Mouse (Mus musculus): ENCODE measurements around the gene Pla2g4d. TPM values are rescaled to one million over a fixed set of nuclear protein-coding genes. Genes with fewer than 3 reads are reported as not detected.

The Pla2g4d gene
- 0.09 TPM for polyA plus RNA-seq (2014; fragmentation: Illumina TruSeq; extraction: RNeasy Lipid Tissue Mini Kit (QIAGEN cat#74804); ENCODE audit: low read depth, low replicate concordance)

DNA sequence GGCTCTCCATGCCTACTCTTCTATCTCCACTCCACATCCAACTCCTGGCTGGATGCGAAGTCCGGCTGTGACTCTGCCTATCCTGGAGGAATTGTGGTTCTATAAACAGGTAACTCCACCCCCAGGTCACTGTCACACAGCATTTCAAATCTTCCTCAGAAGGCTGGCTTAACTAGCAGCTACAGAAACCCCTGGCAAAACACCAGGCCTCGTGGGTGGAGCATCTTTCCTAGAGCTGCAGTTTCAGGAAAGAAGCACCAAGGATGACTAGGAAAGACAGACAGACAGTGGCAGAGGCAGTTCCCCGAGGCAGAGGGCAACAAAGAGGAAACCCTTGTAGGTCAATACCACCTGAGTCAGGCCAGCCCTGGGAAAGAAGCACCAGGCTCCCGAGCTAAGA lies at the start of gene Pla2g4d:
Pla2g4d (minus strand) TSS at position 203 of the 400 bp plus-strand sequence.

DNA sequence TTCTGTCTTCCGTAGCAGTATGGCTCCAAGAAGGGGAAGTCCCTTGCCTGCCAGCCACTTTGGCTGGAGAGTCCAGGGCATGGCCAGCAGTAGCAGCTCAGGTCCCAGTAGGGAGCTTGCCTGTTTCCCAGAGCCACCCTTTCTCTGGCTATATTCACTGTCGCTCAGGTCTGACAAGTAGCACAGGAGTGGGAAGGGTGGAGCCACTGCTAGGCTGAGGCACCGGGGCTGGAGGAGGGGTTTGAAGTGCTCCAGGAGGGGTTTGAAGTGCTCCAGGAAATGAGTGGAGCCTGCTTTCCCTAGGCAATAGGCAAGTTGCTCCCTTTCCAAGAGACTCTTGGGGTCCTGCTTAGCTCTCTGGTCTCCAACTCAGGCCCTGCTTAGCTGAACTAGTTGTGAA lies 25.0 kb upstream of the Pla2g4d start, which contains the start of gene Pla2g4f:
Pla2g4f (minus strand) TSS at position 190 of the 400 bp plus-strand sequence.

DNA sequence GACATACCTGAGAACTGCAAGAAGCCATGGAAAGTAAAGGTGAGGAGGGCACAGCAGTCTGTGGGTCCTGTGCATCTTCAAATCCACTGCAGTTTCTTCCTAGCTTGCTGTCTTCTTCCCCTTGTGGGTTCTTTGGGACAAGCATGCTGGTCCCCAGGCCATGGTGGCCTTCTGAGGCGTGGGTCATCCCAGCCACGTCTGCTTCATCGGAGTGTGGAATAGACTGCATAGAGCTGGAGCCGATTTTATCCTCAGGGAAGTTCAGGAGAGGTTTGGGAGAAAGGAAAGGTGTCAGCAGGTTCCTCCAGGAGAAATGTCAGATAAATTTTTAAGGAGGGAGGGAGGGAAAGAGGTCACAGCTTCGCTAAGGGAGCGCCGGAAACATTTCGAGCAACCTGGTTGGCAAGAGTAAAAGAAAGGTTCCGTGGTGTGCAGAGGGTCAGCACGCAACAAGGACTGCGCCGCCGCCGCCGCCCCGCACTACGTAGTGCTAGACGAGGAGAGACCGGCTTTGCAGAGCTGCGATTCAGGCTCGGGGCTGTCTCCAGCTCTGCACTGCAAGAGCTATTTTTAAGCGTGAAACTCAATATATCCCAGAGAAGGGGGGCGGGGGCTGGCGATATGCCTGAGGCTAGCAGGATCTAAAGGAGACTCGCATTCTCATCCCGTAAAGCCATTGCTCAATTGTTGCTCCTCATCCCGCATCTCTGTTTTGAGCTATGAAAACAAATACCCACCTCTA lies 44.1 kb downstream of the Pla2g4d start, which contains the start of gene Pla2g4e:
Pla2g4e (minus strand) TSS at position 657 of the 742 bp plus-strand sequence.

Other genes with a start within 250 kb of the Pla2g4d start
- 35.4 TPM for gene Ehd4, start 134.6 kb downstream of the Pla2g4d start, polyA plus RNA-seq (2014; fragmentation: Illumina TruSeq; extraction: RNeasy Lipid Tissue Mini Kit (QIAGEN cat#74804); ENCODE audit: low read depth, low replicate concordance)
- gene Pla2g4e, start 43.9 kb downstream of the Pla2g4d start, polyA plus RNA-seq (2014; fragmentation: Illumina TruSeq; extraction: RNeasy Lipid Tissue Mini Kit (QIAGEN cat#74804); ENCODE audit: low read depth, low replicate concordance), result not detected
- 3.4 TPM for gene Pla2g4f, start 25.0 kb upstream of the Pla2g4d start, polyA plus RNA-seq (2014; fragmentation: Illumina TruSeq; extraction: RNeasy Lipid Tissue Mini Kit (QIAGEN cat#74804); ENCODE audit: low read depth, low replicate concordance)
- 37.1 TPM for gene Vps39, start 63.9 kb upstream of the Pla2g4d start, polyA plus RNA-seq (2014; fragmentation: Illumina TruSeq; extraction: RNeasy Lipid Tissue Mini Kit (QIAGEN cat#74804); ENCODE audit: low read depth, low replicate concordance)
- gene Ganc, start 114.7 kb upstream of the Pla2g4d start, polyA plus RNA-seq (2014; fragmentation: Illumina TruSeq; extraction: RNeasy Lipid Tissue Mini Kit (QIAGEN cat#74804); ENCODE audit: low read depth, low replicate concordance), result 33.4 TPM
- 188 TPM for gene Tmem87a, start 114.9 kb upstream of the Pla2g4d start, polyA plus RNA-seq (2014; fragmentation: Illumina TruSeq; extraction: RNeasy Lipid Tissue Mini Kit (QIAGEN cat#74804); ENCODE audit: low read depth, low replicate concordance)
- gene Capn3, start 166.8 kb upstream of the Pla2g4d start, polyA plus RNA-seq (2014; fragmentation: Illumina TruSeq; extraction: RNeasy Lipid Tissue Mini Kit (QIAGEN cat#74804); ENCODE audit: low read depth, low replicate concordance), result 0.50 TPM

All from sigmoid colon, adult 10 weeks (tissue).